Mouse (Mus musculus) G1E-ER4 (cell line): ENCODE measurements around the gene Stoml3. TPM values are rescaled to one million over a fixed set of nuclear protein-coding genes. Genes with fewer than 3 reads are reported as not detected.

Experiments used
- GATA1 ChIP-seq: IDR thresholded peaks from one replicate; pipeline ENCODE4 v1.8.0; 2012; ENCODE audit warnings: low read length, inconsistent platforms
- polyA plus RNA-seq: library from polyadenylated mRNA; stranded (reverse); fragments of >175 nt; gene quantifications from 2 replicates; pipeline ENCODE4 v1.2.3, GENCODE M21; 2012

Stoml3 gene
- 0.04 TPM in 1 of 2 replicates, not detected in the other for polyA plus RNA-seq

DNA sequence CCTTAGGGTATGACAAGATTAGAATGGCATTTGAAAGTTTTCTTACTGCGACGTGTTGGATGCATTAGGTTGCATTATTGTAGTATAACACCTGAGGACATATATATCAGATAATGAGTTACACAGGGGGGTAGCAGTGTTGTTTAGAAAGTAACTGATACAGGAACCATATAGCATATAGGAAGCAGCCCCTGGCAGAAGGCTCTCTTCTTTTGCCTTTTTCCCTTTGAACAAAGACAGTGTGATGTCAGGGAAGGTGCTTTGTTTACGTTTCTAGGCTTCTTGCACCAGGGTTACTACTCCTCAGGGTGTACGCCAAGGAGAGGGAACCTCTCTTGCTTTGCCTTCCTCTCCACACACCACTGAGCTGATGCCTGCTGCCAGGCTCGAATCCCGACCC lies at the start of gene Stoml3:
TSS of gene Stoml3 (plus strand) at position 301 of the 400 bp plus-strand sequence.
- TF ChIP-seq GATA1 = no peak

DNA sequence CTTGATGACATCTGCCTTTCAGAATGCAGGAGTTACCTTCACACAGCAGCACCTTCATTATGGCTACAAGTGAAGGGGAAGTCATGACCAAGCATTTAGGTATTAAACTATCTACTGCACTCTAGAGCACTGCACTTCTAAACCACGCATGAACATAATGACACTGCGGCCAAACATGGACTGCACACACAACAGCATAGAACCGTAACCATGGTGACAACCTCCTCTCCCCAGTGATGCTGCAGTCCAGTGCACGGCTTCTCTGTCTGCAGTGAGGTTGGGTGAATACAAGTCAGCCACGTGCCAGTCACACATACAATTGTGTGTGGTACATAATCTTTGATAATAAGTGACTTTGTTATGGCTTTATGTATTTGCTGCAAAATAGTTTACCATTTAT lies 42.9 kb upstream of the Stoml3 start:
- TF ChIP-seq GATA1 = no peak

GRCm38 (mm10) chr3:53446801-53447200 lies 41.7 kb upstream of the Stoml3 start:
- TF ChIP-seq GATA1 = no peak

- TF ChIP-seq GATA1 = no peak
Observed at GRCm38 (mm10) chr3:53448208-53448607, 40.2 kb upstream of the Stoml3 start.

GRCm38 (mm10) chr3:53450666-53451065 lies 37.8 kb upstream of the Stoml3 start:
- TF ChIP-seq GATA1 = no peak

GRCm38 (mm10) chr3:53452351-53452750 lies 36.1 kb upstream of the Stoml3 start:
- TF ChIP-seq GATA1 = no peak

- TF ChIP-seq GATA1 = no peak
Observed at GRCm38 (mm10) chr3:53453346-53453745, 35.1 kb upstream of the Stoml3 start.

- no peak for TF ChIP-seq GATA1
Observed at GRCm38 (mm10) chr3:53454005-53454404, 34.4 kb upstream of the Stoml3 start.

DNA sequence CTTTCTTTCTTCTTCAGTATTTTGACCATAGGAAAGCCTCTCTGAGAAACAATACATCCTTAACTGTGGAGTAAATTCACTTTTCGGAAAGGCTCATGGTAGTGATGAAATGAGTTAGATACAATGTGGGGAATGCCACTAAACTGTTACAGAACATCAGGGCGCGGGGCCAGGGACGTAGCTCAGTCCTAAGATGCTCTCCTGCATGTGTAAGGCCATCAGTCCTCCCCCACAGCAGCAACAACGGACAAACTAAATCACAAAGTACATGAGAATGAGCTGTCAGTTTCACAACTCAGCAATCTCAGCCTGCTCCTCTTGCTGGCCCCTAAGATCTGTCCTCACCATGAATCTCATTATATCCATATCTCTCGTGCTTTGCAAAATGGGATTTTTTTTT lies 33.9 kb upstream of the Stoml3 start:
- no peak for TF ChIP-seq GATA1

GRCm38 (mm10) chr3:53454984-53455383 lies 33.5 kb upstream of the Stoml3 start:
- TF ChIP-seq GATA1 = no peak

DNA sequence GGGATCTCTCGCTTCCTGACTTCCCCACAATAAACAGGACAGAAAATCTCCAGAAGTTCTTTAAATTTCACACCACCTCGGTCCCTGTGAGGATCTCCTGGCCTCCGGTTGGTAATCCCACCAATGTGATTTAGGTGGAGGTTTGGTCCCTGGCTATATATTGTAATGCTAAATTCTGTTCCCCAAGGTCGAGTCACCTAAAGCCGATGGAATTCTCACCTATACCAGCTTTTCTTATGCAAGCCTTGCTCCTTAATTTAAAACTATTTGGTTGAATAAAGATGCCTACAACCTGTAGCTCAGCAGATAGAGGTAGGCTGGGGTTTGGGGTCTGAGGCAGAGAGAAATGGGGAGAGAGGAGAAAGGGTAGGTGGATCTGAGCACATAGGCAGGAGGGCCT lies 30.7 kb upstream of the Stoml3 start:
- TF ChIP-seq GATA1 = no peak

GRCm38 (mm10) chr3:53460106-53460505 lies 28.3 kb upstream of the Stoml3 start:
- no peak for TF ChIP-seq GATA1

DNA sequence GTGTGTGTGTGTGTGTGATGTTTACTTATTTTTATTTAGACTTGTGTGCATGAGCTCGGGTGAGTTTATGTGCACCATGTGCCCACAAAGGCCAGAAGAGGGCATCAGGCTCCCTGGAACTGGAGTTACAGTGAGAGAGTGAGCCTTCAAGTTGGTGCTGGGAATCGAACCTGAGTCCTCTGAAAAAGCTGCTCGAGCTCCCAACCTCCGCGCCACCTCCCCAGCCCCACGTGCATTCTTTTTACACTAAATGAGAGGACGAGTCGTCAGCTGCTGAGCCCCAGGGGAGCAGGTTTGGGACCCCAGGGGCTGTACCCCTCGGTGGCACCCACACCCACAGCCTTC lies 25.8 kb upstream of the Stoml3 start:
- TF ChIP-seq GATA1 = no peak

DNA sequence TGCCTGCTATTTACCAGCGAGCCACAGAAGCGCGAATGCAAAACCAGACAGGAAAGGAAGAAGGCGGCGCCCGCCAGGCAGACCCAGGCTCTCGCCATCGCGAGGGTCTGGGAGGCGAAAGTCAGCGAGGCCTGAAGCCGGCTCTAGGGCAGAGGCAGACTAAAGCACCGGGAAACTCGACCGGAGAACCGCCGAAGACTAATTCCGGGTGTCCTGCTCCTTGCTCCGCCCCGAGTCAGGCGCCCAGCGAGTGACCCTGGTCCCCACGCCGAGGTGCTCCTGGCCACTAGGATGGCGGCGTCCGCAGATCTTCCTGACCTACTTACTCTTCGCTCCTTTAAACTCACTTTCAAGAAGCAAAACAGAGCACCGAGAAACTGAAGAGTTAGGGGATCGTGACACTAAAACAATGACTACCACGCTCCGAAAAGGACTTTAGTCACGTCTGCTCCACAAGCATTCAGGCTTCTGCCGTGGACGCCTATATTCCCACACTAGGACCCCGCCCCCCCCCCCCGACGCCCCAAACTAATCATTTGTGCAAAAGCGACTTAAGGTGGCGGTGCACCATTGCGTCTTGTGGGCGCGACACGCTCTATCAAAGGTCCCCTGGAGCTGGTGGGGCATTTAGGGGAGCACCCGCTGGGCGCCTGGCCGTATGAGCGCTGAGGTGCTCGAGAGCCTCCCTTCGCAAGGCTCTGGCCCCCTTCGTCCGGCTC lies 25.2 kb upstream of the Stoml3 start, which contains the start of the genes Nhlrc3 and Proser1:
TSS of gene Nhlrc3 (minus strand) at position 287 of the 719 bp plus-strand sequence.
TSS of gene Proser1 (plus strand) at position 621 of the 719 bp plus-strand sequence.
- TF ChIP-seq GATA1 = no peak

- TF ChIP-seq GATA1 = no peak
Observed at GRCm38 (mm10) chr3:53463765-53464114, 24.7 kb upstream of the Stoml3 start.

- TF ChIP-seq GATA1 = no peak
Observed at GRCm38 (mm10) chr3:53464146-53464698, 24.2 kb upstream of the Stoml3 start.

DNA sequence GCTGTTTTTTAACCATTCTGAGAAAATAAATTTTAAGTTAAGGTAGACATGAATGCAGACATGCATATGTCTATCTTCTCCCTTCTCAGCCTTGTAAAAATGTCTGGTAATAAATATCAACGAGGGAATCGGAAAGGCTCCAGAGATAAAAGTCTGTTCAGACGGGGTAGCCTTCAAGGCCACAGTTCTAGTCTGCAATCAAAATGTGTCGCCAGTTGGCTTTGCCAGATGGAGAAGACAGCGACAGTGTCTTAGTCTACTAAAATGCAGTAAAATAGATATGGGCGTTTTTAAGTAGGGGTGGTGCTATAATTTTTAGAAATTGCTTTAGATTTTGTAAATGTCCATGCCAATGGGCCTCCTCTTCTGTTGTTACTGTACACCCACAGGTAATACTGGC lies 23.1 kb upstream of the Stoml3 start:
- TF ChIP-seq GATA1 = no peak
